Mouse (Mus musculus) MEL (cell line): ENCODE data around the gene Tcn2.

ENCODE experiments used
- CHD2 ChIP-seq: IDR thresholded peaks from 2 replicates; pipeline ENCODE4 v1.6.1; 2011; ENCODE audit warnings: low read length, improper control_type of control experiment
- CTCF ChIP-seq, 3 experiments: IDR thresholded peaks in 2 of 3; conservative IDR thresholded peaks in 1 of 3; 2 replicates each; pipeline ENCODE4 v1.5.1; 2011 to 2012; ENCODE audit warnings: low read length in 3 of 3, low read depth in 2 of 3, mild to moderate bottlenecking in 2 of 3, improper control_type of control experiment in 1 of 3, inconsistent platforms in 1 of 3, mixed read lengths in 1 of 3, moderate library complexity in 1 of 3; ENCODE audit not compliant: control insufficient read depth in 1 of 3, insufficient read depth in 1 of 3, poor library complexity in 1 of 3, severe bottlenecking in 1 of 3
- GABPA ChIP-seq: IDR thresholded peaks from 2 replicates; pipeline ENCODE4 v1.6.1; 2012; ENCODE audit warnings: low read depth, mild to moderate bottlenecking, inconsistent platforms, low read length, improper control_type of control experiment, moderate library complexity
- GATA1 ChIP-seq: IDR thresholded peaks from 2 replicates; pipeline ENCODE4 v1.6.1; 2011; ENCODE audit warnings: low read depth, low read length, improper control_type of control experiment
- POLR2A ChIP-seq, 2 experiments: IDR thresholded peaks; 2 replicates each; pipeline ENCODE4 v1.6.1; 2011 to 2012; ENCODE audit warnings: low read length in 2 of 2, mild to moderate bottlenecking in 2 of 2, control low read depth in 1 of 2, improper control_type of control experiment in 1 of 2, low read depth in 1 of 2, moderate library complexity in 1 of 2; ENCODE audit not compliant: control insufficient read depth in 1 of 2, insufficient read depth in 1 of 2, poor library complexity in 1 of 2

DNA sequence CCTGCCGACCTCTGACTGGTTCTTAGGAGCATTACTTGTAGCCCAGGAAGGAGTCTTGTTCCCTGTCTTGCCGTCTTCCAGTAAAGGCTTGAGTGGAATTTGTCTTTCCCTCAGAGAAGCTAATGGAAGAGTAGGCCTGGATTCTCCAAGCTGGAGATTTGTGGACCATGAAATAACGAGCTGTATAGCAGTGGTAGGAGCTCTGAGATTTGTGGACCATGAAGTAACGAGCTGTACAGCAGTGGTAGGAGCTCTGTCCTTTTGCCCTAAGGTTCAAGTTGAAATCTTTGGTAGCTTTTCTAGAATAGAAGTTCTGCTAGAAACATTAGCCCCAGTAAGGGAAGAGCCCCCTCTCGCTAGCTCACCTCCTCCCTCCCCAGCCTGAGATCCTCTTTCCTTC, 46.5 kb upstream of the Tcn2 start:
- TF ChIP-seq GABPA = no peak
- no peak for TF ChIP-seq POLR2A (IDR thresholded peaks at IDR 0.05; ENCODE audit: control insufficient read depth in 1 of 2, insufficient read depth in 1 of 2, low read depth in 1 of 2, low read length in 2 of 2, poor library complexity in 1 of 2)
- TF ChIP-seq CTCF (IDR thresholded peaks at IDR 0.05 in 2 of 3, conservative IDR thresholded peaks at IDR 0.05 in 1 of 3; ENCODE audit: control insufficient read depth in 1 of 3, insufficient read depth in 1 of 3, low read depth in 2 of 3, low read length in 3 of 3, poor library complexity in 1 of 3, severe bottlenecking in 1 of 3) = no peak
- TF ChIP-seq CHD2 = no peak
- TF ChIP-seq GATA1 = no peak
